Mouse (Mus musculus): ENCODE measurements around the gene Abcb5. TPM values are rescaled to one million over a fixed set of nuclear protein-coding genes. Genes with fewer than 3 reads are reported as not detected.
"Not testable (repeated sequence)": the region's sequence is repeated elsewhere in the genome, so short reads cannot be mapped to it uniquely, and the experiment has no call there.

The Abcb5 gene
- polyA plus RNA-seq (2014; fragmentation: Nextera tagmentation; extraction: Ambion mirVana): not detected in 2 replicates

DNA sequence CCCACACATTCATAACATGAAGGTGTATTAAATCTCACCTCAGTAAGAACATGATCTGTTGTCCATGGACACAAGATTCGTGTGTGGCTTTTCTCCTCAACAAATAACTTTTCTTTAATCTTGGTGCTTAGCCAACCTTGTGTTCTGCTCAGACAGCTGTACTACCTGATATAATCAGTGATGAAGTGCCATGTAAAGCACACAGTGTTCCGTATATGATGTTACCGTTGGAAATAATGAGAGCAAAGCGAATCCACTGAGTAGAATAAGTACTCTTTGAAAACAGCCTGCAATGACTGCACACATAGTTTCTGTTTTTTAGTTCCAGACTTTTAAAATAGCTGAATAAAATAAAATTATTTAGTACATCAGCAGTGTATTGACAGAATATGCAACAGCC, at the start of gene Abcb5:
Gene Abcb5, minus strand, starts transcription at position 101 of the 400 bp plus-strand sequence.
- DNase-seq (ENCODE audit: low spot score, missing footprints) (no peak), ATAC-seq (ENCODE audit: low FRiP score) (no peak)
- H3K4me3 ChIP-seq (ENCODE audit: low read depth, low read length): no peak within 1 kb of the TSS
- 88% methylated on average over 4 of the region's 4 CpGs for WGBS
- no peak within 1 kb of the TSS for H3K4me2 ChIP-seq
- no peaks in the 10 kb centered on the region for H3K36me3 ChIP-seq (ENCODE audit: control insufficient read depth, insufficient read depth, low read length)
- H3K9ac ChIP-seq (ENCODE audit: low read length): no peak within 1 kb of the TSS
- H3K27me3 ChIP-seq (ENCODE audit: control insufficient read depth, insufficient read depth, low read length): no peaks in the 10 kb centered on the region
- no peaks in the 10 kb centered on the region for H3K9me3 ChIP-seq (ENCODE audit: control insufficient read depth, low read length)
- H3K27ac ChIP-seq (ENCODE audit: low read depth, low read length): no peak within 1 kb of the TSS
- no peaks in the 10 kb centered on the region for H3K4me1 ChIP-seq (ENCODE audit: control insufficient read depth, insufficient read depth, low read length)

DNA sequence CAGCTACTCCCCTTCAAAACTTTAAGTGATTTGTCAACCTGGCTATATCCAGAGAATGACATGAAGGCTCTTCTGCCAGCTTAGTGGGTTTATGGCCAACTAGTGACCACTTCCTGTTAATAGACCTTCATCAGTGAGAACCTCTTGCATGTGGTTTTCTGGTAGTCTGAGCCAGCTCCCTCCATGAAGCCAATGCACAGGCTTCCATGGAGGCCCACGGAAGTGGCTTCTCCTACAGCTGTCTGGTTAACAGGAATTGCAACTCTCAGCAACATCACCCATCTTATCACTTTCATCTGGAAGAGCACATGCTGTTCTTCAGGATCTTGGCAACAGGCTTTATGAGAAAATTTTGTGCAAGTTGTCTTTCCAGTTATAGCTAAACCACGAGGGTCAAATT, 33.0 kb upstream of the Abcb5 start:
- H3K4me3 ChIP-seq (ENCODE audit: low read depth, low read length): no peak overlapping the region
- no peaks in the 10 kb centered on the region for H3K4me1 ChIP-seq (ENCODE audit: control insufficient read depth, insufficient read depth, low read length)
- ATAC-seq (ENCODE audit: low FRiP score): no peak
- no peak overlapping the region for H3K9ac ChIP-seq (ENCODE audit: low read length)
- no peaks in the 10 kb centered on the region for H3K36me3 ChIP-seq (ENCODE audit: control insufficient read depth, insufficient read depth, low read length)
- H3K27ac ChIP-seq (ENCODE audit: low read depth, low read length): no peak overlapping the region
- DNase-seq (ENCODE audit: low spot score, missing footprints): no peak
- H3K4me2 ChIP-seq: no peak overlapping the region
- whole genome bisulfite sequencing: 76% methylated on average over 2 of the region's 2 CpGs
- no peaks in the 10 kb centered on the region for H3K27me3 ChIP-seq (ENCODE audit: control insufficient read depth, insufficient read depth, low read length)
- no peaks in the 10 kb centered on the region for H3K9me3 ChIP-seq (ENCODE audit: control insufficient read depth, low read length)

DNA sequence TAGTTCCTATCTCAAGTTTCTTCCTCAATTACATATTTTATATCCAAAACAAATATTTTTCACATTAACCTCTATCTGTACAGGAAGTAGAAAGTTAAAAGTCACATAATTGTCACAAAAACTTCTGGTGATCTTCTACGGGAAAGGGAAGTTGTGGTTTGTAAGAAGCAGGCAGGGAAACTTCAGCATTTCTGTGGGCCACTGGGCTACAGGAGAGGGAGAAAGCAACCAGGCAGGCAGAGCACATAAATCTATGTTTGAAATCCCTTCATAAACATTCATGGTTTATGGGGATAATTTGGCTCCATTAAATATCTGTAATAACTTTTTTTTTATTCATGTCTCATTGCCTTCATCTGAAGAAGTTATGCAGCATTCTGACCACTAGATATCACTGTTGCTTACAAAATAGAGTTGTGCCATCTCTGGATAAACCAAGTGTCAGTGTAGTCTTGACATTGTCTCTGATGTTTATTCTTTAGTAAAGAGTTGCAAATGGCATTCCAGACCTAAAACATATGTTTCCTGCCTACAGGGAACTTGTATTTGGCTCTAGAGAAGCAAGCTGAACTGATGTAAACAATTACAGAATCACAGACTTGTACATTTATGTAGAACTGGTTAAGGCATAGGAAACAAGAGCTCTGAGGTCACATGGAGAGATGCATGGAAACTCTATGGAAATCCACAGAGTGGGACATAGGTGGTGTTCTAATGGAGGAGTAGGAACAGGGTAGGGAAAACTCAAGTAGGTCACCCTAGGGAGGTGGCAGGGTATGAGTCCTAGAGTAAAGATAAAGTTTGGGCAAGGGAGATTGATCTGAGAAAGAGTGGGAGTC, 28.3 kb upstream of the Abcb5 start:
- no peak for DNase-seq (ENCODE audit: low spot score, missing footprints)
- 83% methylated on average over 1 of the region's 1 CpGs for WGBS
- H3K4me2 ChIP-seq: no peak overlapping the region

DNA sequence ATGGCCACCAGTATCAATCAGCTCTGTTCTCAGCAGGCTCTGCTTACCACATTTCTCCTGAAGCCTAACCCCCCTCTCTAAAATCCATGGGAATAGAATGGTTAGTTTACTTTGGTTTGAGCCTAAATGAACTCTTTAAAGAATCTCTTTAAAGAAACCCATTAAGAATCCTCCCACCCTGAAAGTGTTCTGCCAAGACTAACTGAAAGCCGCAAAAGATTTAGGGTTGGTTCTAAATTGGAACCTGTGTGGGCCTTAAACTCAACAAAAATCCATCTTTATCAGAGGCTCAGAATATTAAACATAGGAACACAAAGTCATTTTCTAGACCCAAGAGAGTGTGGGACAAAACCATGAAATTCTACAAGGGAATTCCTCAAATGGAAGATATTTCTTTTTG, 18.6 kb upstream of the Abcb5 start:
- H3K27me3 ChIP-seq (ENCODE audit: control insufficient read depth, insufficient read depth, low read length): no peaks in the 10 kb centered on the region
- no peak overlapping the region for H3K27ac ChIP-seq (ENCODE audit: low read depth, low read length)
- H3K9ac ChIP-seq (ENCODE audit: low read length): no peak overlapping the region
- WGBS: 48% methylated on average over 1 of the region's 1 CpGs
- DNase-seq (ENCODE audit: low spot score, missing footprints) (no peak), ATAC-seq (ENCODE audit: low FRiP score) (no peak)
- H3K4me1 ChIP-seq (ENCODE audit: control insufficient read depth, insufficient read depth, low read length): no peaks in the 10 kb centered on the region
- no peak overlapping the region for H3K4me3 ChIP-seq (ENCODE audit: low read depth, low read length)
- no peaks in the 10 kb centered on the region for H3K36me3 ChIP-seq (ENCODE audit: control insufficient read depth, insufficient read depth, low read length)
- H3K9me3 ChIP-seq (ENCODE audit: control insufficient read depth, low read length): no peaks in the 10 kb centered on the region
- H3K4me2 ChIP-seq: no peak overlapping the region

More for the DNA sequence above, 28.3 kb upstream of the Abcb5 start:
- no peak overlapping the region for H3K4me3 ChIP-seq (ENCODE audit: low read depth, low read length)
- no peaks in the 10 kb centered on the region for H3K4me1 ChIP-seq (ENCODE audit: control insufficient read depth, insufficient read depth, low read length)
- no peaks in the 10 kb centered on the region for H3K36me3 ChIP-seq (ENCODE audit: control insufficient read depth, insufficient read depth, low read length)
- no peak overlapping the region for H3K27ac ChIP-seq (ENCODE audit: low read depth, low read length)
- H3K9me3 ChIP-seq (ENCODE audit: control insufficient read depth, low read length): no peaks in the 10 kb centered on the region
- ATAC-seq (ENCODE audit: low FRiP score): no peak
- no peaks in the 10 kb centered on the region for H3K27me3 ChIP-seq (ENCODE audit: control insufficient read depth, insufficient read depth, low read length)
- H3K9ac ChIP-seq (ENCODE audit: low read length): no peak overlapping the region

DNA sequence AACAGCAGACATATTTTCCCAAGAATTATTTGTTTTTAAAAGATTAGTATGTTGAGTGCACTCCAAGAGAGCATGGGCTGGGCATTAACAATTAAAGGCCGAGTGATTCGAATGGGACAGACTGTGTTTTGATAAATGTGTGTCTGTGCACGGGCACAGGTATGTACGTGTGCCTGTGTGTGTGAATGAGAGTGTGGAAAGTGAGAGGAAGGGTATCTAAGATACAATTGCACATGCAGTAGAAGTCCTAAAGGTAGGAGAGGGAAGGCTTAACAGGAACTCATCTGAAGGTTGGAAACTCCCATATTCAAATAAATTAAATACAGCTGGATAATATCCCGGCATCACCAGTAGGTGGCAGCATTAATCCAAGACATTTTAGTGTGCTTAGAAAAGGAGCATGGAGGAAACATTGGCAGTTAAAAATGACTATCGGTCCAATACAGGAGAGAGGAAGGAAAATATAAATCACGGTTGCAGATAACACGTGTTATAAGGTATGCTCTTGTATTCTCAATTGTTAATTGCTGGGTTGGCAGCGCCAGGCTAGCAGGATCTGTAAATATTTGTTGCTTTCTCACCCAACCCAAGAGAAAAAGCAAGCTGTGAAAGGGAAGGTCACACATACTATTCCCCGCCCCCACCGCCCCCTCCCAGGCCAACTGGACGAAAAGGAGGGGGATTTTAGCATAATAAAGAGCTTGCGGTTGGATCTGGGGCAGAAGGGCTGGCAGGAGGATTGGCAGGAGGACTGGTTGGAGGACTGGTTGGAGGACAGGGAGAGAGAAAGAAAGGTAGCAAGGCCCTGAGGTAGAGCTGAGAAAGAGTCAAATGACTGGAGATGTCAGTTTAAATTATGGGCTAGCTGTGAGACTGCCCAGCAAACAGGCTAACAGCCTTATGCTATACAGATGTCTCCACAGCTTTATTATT, 35.6 kb downstream of the Abcb5 start:
- DNase-seq (ENCODE audit: low spot score, missing footprints): peak; percentile 97
- ATAC-seq (ENCODE audit: low FRiP score): peak; percentile 71
- 22% methylated on average over 13 of the region's 13 CpGs for WGBS
- H3K9me3 ChIP-seq (ENCODE audit: control insufficient read depth, low read length): no peaks in the 10 kb centered on the region
- H3K9ac ChIP-seq (ENCODE audit: low read length): peak overlapping the region; percentile 41; the same call in 1 of the 2 replicates
- H3K4me3 ChIP-seq (ENCODE audit: low read depth, low read length): no peak overlapping the region
- peak overlapping the region; percentile 36 for H3K4me2 ChIP-seq
- no peaks in the 10 kb centered on the region for H3K27me3 ChIP-seq (ENCODE audit: control insufficient read depth, insufficient read depth, low read length)
- H3K4me1 ChIP-seq (ENCODE audit: control insufficient read depth, insufficient read depth, low read length): peaks cover 4% of the 10 kb centered on the region
- no peak overlapping the region for H3K27ac ChIP-seq (ENCODE audit: low read depth, low read length)
- H3K36me3 ChIP-seq (ENCODE audit: control insufficient read depth, insufficient read depth, low read length): no peaks in the 10 kb centered on the region

DNA sequence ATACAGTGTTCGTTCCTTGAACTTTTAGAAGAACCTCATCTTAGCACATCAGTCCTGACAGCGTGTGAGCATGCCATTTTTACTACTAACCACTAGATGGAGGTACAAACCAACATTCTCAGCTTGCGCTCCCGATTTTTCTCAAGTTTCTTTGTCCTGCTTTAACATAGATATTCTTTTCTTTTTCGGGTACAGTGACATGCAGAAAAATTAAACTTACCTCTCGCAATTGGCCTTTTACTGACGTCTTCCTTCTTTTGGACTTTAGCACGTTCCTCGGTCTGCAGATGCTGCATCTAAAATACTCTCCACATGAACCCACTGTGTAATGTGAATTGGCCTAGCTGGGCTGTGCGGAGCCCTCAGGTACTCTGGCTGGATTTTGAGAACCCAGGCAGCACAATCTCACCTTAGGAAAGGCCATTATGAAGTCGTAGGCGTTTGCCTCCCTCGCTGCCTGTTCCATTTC, 39.4 kb downstream of the Abcb5 start:
- H3K27ac ChIP-seq (ENCODE audit: low read depth, low read length): no peak overlapping the region
- WGBS: 18% methylated on average over 13 of the region's 13 CpGs
- no peaks in the 10 kb centered on the region for H3K36me3 ChIP-seq (ENCODE audit: control insufficient read depth, insufficient read depth, low read length)
- DNase-seq (ENCODE audit: low spot score, missing footprints) (peak; percentile 94), ATAC-seq (ENCODE audit: low FRiP score) (peak; percentile 69)
- no peak overlapping the region for H3K4me3 ChIP-seq (ENCODE audit: low read depth, low read length)
- H3K4me2 ChIP-seq: peak overlapping the region; percentile 26
- no peaks in the 10 kb centered on the region for H3K27me3 ChIP-seq (ENCODE audit: control insufficient read depth, insufficient read depth, low read length)
- peak overlapping the region; percentile 43; the same call in 1 of the 2 replicates for H3K9ac ChIP-seq (ENCODE audit: low read length)
- H3K4me1 ChIP-seq (ENCODE audit: control insufficient read depth, insufficient read depth, low read length): peaks cover 4% of the 10 kb centered on the region
- no peaks in the 10 kb centered on the region for H3K9me3 ChIP-seq (ENCODE audit: control insufficient read depth, low read length)

DNA sequence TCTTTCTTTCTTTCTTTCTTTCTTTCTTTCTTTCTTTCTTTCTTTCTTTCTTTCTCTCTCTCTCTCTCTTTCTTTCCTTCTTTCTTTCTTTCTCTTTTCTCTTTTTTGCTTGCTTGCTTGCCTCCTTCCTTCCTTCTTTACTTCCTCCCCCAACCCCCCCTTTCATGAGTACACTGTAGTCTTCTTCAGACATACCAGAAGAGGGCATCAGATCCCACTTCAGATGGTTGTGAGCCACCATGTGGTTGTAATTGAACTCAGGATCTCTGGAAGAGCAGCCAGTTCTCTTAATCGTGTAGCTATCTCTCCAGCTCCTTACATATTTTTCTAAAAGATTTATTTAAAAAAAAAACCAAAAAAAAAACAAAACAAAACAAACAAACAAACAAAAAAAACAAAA, 42.3 kb downstream of the Abcb5 start:
- not testable (repeated sequence) for H3K4me3 ChIP-seq (ENCODE audit: low read depth, low read length); H3K4me1 ChIP-seq (ENCODE audit: control insufficient read depth, insufficient read depth, low read length); H3K9me3 ChIP-seq (ENCODE audit: control insufficient read depth, low read length); DNase-seq (ENCODE audit: low spot score, missing footprints); ATAC-seq (ENCODE audit: low FRiP score); H3K4me2 ChIP-seq; H3K27ac ChIP-seq (ENCODE audit: low read depth, low read length); H3K9ac ChIP-seq (ENCODE audit: low read length); H3K27me3 ChIP-seq (ENCODE audit: control insufficient read depth, insufficient read depth, low read length); H3K36me3 ChIP-seq (ENCODE audit: control insufficient read depth, insufficient read depth, low read length)
- 52% methylated on average over 1 of the region's 1 CpGs for WGBS

DNA sequence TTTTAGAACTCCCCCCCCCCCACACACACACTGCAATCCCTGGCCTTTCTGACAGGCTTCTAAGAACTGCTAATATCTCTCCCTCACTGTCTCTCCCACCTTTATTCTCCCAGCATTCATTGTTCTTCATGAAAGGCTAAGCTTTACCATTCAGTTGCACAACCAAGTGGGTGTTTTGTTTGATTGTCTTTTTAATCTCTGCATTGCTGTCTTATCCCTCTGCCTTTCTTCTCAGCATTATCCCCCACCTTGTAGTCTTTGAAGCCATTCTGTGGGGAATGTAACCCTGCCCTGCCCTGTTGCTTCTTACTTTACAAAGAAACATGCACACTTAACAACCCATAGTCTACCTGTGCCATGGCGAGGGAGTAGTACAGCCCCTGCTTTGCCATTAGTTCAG, 48.5 kb downstream of the Abcb5 start:
- Histone ChIP-seq H3K9ac (ENCODE audit: low read length) (no peak overlapping the region), H3K4me3 (ENCODE audit: low read depth, low read length) (no peak overlapping the region), H3K27ac (ENCODE audit: low read depth, low read length) (no peak overlapping the region), H3K27me3 (ENCODE audit: control insufficient read depth, insufficient read depth, low read length) (no peaks in the 10 kb centered on the region), H3K9me3 (ENCODE audit: control insufficient read depth, low read length) (no peaks in the 10 kb centered on the region), H3K4me2 (no peak overlapping the region), H3K36me3 (ENCODE audit: control insufficient read depth, insufficient read depth, low read length) (no peaks in the 10 kb centered on the region), H3K4me1 (ENCODE audit: control insufficient read depth, insufficient read depth, low read length) (peaks cover 2% of the 10 kb centered on the region; the same call in 1 of the 2 replicates)
- ATAC-seq (ENCODE audit: low FRiP score): no peak
- WGBS: 24% methylated on average over 1 of the region's 1 CpGs
- DNase-seq (ENCODE audit: low spot score, missing footprints): no peak

DNA sequence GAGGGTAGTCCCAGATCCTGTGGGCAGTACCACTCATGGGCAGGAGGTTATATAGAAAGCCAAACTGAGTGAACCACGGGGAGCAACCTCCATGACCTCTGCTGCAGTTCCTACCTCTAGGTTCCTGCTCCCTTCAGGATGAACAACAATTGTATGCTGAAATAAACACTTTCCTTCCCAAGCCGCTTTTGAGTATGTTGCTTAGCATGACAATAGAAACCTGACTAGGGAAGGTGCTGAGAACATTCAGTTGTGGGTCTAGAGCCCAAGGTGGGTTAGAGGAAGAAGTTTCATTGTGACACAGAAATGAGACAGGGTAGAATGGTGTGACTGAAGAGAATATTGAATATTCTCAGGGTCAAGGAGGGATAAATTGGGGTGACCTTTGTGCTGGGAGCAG, 55.9 kb downstream of the Abcb5 start:
- ATAC-seq (ENCODE audit: low FRiP score) (no peak), DNase-seq (ENCODE audit: low spot score, missing footprints) (no peak)
- Histone ChIP-seq H3K9me3 (ENCODE audit: control insufficient read depth, low read length) (no peaks in the 10 kb centered on the region), H3K27me3 (ENCODE audit: control insufficient read depth, insufficient read depth, low read length) (no peaks in the 10 kb centered on the region), H3K4me1 (ENCODE audit: control insufficient read depth, insufficient read depth, low read length) (no peaks in the 10 kb centered on the region), H3K9ac (ENCODE audit: low read length) (no peak overlapping the region), H3K4me3 (ENCODE audit: low read depth, low read length) (no peak overlapping the region), H3K27ac (ENCODE audit: low read depth, low read length) (no peak overlapping the region), H3K4me2 (no peak overlapping the region), H3K36me3 (ENCODE audit: control insufficient read depth, insufficient read depth, low read length) (no peaks in the 10 kb centered on the region)
- 63% methylated on average over 2 of the region's 2 CpGs for WGBS

All from midbrain, embryonic 11.5 days (tissue).